Mouse (Mus musculus) testis, postnatal 14 days (tissue): ENCODE data around the gene Acvr1.

Source experiments
- DNase-seq: peaks from one replicate; pipeline ENCODE4 v3.0.0; 2021; ENCODE audit warnings: low spot score

The Acvr1 gene

DNA sequence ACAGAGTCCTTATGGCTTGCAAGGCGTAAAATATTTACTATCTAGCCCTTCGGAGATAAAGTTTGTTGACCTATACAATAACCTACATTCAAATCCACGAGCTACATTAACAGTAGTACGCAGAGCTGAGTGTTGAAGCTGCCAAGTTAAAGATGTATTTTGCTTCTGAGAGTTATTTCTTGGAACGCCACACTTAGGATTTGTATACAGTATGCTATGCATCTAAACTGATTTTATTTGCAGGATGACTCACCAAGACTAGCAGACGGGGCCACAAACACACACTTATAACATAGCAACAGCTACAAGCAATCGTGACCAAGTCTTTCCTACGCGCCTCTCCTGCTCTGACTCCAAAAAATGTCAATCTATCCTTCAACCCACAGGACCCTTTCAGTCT, 46.2 kb downstream of the Acvr1 start:
- no peak for DNase-seq

GRCm38 (mm10) chr2:58518517-58518916, 48.4 kb downstream of the Acvr1 start:
- DNase-seq = no peak

GRCm38 (mm10) chr2:58516920-58517319, 50.0 kb downstream of the Acvr1 start:
- no peak for DNase-seq

DNA sequence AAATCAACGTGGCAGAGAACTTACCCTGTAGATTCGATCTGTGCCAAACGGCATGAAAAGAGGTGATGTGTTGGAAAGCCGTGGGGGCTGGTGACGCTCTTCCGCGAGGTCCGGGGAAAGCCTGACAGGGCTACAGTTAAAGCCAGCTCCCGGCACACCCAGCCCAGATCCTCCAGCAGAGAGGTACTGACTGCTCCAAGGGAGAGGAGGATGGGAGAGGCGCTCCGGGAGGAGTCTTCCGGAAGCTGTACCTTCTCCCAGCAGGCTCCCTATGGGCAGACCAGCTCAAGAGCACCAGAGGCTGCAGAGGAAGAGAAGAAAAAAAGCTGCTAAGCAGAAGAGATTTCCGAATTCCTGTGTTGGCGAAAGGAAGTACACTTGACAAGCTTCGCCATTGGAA, 51.0 kb downstream of the Acvr1 start:
- DNase-seq = no peak

DNA sequence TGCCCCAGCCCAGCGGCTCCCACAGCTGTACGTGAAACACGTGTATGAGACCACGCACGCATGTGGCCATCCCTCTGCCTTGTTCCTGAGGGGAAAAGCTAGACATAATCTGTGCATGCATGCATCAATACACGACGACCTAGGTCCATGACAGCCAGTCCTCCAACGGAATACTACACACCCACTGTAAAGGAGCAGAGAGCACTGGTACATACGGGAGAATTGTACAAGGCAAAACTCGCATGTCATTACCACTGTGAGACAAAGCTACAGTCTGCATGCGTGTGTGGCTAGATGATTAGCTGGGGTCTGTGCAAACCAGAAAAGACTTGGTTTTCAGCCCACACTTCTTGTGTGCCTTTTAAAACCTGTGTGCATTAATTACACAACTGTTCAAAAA, 52.5 kb downstream of the Acvr1 start:
- DNase-seq = no peak

DNA sequence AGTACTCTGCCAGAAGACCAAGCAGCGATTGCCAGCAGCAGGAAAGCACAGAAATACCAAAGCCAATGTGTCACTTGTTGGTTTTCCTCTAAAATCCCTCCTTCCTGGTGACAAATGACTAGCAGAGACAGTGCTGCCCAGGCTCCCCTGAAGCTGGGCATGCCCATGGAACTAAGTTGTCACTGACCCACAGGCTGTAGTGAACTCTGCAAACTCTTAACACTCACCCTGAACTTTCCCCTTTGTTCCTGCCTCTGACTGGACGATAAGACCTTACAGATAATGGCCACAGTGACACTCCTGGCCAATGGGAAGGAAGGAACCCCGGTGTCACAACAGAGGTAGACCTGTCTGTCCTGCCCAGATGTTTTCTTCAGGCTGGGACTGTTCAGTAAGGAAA, 53.7 kb downstream of the Acvr1 start:
- no peak for DNase-seq

- DNase-seq = no peak
Observed at GRCm38 (mm10) chr2:58510192-58510591, 56.8 kb downstream of the Acvr1 start.

DNA sequence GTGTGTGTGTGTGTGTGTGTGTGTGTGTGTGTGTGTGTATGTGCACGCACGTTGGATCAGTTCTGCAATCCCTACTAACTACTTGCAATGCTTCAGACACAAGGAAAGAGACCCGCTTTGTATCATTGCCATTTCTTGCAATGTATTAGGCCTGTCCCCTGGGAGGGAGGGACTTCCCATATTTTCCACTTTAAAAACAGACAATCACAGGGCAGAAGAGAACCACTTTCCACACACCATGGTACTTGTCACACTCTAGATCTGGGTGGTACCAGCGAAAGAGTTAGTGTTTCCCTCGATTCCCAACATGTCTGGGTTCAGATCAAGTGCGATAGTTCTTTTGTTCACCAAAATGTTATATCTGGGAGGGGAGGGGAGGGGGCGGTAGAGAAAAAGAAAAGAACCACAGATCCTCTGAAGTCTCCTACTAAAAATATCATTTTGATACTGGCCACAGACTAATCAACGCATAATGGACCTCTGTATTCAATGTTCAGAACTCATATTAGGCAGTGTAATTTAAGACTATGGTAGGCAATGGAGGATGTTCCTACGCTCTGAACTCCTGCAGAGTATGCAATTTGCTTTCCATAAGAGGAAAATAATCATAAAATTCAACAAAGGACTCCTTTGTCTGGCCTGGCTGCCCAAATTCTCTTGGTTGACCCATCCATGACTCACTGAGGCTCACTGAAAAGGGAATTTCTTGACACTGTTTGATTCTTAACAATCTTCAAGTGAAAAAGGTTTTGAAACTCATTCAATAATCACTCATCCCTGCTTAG, 61.5 kb downstream of the Acvr1 start:
- no peak for DNase-seq

- DNase-seq = no peak
Observed at GRCm38 (mm10) chr2:58496647-58497410, 70.1 kb downstream of the Acvr1 start.

DNA sequence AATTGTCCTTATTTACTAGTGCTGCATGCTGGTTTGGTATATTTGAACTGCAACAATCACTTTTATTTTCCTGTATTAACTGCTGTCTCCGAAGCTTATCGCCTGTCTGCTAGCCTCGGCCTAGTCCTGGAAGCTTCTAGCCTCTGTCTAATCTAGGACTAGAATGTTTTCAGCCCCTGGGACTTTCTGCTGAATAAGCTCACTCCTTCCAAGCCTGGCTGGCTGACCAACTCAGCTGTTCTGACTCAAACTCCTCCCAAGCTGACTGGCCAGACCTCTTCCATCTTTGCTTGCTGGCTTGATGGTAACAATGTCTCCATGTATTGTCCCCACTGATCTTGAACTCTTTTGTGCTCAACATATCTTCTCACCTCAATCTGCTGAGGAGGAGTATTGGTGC, 71.7 kb downstream of the Acvr1 start:
- DNase-seq = peak; percentile 43

GRCm38 (mm10) chr2:58493685-58494635, 73.0 kb downstream of the Acvr1 start:
- no peak for DNase-seq

- no peak for DNase-seq
Observed at GRCm38 (mm10) chr2:58489275-58489674, 77.7 kb downstream of the Acvr1 start.

DNA sequence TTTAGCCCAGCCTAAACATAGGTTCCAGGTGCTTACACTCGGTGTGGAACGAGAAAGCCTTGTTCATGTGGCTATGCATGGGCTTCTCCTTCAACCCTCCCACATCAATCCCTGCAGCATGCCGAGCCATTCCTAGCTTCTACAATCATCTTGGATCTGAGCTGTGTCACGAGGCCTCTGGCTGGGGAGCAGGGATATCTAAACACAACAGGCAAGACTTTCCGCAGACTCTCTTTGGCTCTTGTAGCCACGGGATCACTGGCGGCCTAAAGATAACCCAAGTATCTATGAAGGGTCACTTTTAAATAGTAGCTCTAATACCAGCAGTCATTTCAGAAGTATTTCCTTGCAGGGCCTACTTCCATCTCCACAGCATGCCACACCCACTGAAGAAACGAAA, 78.6 kb downstream of the Acvr1 start:
- DNase-seq = no peak

DNA sequence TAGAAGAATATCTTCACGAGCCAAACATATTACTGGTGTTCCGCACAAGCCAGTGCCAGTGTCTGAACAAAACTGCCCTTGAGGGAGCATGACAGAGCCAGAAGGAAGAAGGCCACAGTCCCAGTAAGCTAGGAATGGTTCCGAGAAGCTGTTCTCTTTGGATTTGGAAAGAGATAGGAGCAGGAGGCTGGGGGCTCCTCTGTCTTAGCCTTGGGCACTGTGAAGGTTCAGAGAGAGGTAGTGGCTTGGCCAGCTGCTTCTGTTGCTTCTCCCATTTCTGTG, 79.7 kb downstream of the Acvr1 start:
- no peak for DNase-seq

DNA sequence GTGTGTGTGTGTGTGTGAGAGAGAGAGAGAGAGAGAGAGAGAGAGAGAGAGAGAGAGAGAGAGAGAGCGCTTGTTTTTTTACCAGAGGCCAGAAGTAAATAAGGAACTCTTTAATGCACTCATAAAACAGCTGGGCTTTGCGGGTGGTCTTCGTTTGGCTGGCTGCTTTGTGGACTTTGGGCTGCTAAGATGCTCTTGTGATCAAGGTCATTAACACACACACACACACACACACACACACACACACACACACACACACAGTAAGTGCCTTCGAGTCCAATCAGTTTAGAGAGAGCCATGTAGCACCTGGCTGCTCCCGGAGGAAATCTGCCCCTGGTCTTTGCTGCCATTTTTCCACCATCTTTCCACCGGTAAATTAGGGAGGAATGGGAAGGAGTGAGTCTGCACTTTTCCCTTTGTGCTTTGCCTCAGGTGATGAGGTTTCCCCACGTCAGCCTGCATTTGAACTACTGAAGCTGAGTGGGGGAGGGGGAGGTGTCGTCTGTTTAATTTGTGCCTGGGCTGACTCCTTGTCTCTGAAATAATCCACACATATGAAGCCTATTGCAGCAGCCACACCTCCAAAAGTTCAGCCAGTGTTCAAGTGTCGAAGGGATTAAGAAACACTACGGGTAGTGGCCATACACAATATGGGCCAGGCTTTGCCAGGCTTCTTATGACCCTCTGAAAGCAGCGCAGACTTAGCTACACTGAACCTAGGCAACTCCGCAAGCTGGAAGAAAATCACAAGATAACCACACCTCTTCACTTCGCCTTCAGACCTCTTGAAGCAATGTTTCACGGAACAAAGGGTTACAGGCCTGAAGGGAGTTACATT, 80.3 kb downstream of the Acvr1 start:
- DNase-seq = peak; percentile 44

GRCm38 (mm10) chr2:58485683-58486082, 81.3 kb downstream of the Acvr1 start:
- DNase-seq = no peak

DNA sequence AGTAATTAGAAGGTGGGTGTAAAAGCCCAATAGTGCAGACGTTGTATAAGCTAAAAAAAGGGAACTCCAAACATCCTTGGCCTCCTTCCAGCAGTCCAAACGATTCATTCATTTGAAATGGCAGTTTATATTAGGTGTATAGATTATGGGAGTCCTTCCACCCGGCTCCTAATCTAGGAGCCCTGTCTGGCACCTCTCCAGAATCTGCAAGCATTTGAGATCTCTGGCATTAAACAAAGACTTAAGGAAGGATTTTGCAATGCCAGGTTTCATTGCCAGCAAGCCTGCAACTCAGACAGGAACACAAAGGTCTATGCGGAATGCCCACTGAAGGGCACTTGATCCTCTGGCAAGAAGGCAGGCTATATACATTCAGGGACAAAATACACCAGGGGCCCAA, 81.8 kb downstream of the Acvr1 start:
- DNase-seq = no peak

DNA sequence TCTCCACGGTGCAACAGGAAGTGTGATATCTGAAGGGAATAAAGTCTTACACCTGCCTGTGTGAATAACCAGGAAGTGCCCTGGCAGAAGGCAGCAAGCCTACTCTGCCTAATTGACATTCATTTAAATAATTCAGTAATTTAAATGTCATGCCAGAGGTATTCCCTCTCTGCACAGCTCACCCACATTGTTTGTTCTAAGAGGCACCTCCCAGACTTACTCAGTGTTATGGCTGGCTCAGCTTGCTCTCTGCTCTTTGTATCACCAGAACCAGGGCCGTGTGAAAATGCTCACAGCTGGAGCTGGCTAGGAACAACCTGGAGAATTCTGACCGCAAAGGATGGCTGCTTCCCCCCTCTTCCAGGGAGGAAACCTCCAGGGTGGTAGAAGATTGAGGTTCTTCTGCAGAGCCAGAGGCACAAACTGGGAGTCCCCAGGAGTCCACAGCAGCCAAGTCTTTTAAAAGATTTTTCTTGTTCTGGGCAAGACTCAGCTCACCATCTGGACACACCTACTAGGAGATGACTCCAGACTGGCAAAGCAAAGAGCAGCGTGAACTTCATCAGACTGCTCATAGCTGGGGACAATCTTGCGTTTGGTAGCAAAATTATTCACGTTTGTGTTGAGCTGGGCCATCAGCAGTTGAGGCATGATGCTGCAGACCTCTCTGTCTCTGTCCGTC, 82.5 kb downstream of the Acvr1 start:
- DNase-seq = no peak

- DNase-seq = no peak
Observed at GRCm38 (mm10) chr2:58481450-58482100, 85.4 kb downstream of the Acvr1 start.

GRCm38 (mm10) chr2:58480764-58481163, 86.2 kb downstream of the Acvr1 start:
- no peak for DNase-seq

GRCm38 (mm10) chr2:58479536-58479935, 87.4 kb downstream of the Acvr1 start:
- no peak for DNase-seq
